Mouse (Mus musculus): ENCODE data around the gene Iqck. TPM values are rescaled to one million over a fixed set of nuclear protein-coding genes. Genes with fewer than 3 reads are reported as not detected.

Gene Iqck
- polyA plus RNA-seq, 1 experiment from 2014 or later, result 1.1 TPM

GRCm38 (mm10) chr7:118977167-118977543, 121.6 kb downstream of the Iqck start:
- ATAC-seq (ENCODE audit: low FRiP score, low TSS enrichment), result no peak

DNA sequence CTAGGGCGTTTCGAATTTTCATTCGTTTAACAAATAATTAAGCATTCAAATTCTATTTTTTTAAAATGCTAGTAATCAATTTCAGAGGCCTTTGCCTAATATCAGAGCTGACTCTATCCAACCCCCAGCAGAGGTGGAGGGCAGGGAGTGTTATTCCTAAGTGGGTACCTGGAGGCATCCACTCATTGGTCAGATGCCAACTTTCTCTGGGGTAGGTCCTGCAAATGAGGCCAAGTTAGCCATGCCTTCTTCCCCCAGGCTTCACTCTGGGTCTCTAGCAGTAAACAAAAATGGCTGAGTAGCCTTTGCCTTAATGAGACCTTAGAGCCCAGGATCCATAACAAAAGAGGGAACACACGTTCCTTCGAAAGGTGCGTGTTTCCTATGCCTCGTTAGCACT, 123.6 kb downstream of the Iqck start:
- no peak for DNase-seq (ENCODE audit: low spot score)
- TF ChIP-seq CTCF (IDR thresholded peaks at IDR 0.05; ENCODE audit: low read depth) (no peak), EP300 (optimal IDR thresholded peaks at IDR 0.05) (no peak)
- Histone ChIP-seq H3K27ac (replicated peaks) (no peak overlapping the region), H3K36me3 (ENCODE audit: control insufficient read depth, insufficient read depth, low read length) (no peaks in the 10 kb centered on the region), H3K4me1 (replicated peaks; ENCODE audit: control insufficient read depth, insufficient read depth) (no peaks in the 10 kb centered on the region), H3K4me2 (replicated peaks; ENCODE audit: low read depth) (no peak overlapping the region), H3K4me3 (ENCODE audit: low read depth, low read length) (no peak overlapping the region), H3K9me3 (ENCODE audit: control insufficient read depth, low read length) (no peaks in the 10 kb centered on the region), H3K9ac (ENCODE audit: low read length) (no peak overlapping the region), H3K27me3 (ENCODE audit: control insufficient read depth, insufficient read depth, low read length) (no peaks in the 10 kb centered on the region)
- WGBS, result 91% methylated on average over 7 of the region's 7 CpGs
- no peak for ATAC-seq (ENCODE audit: low FRiP score, low TSS enrichment)

More at GRCm38 (mm10) chr7:118977167-118977543, 121.6 kb downstream of the Iqck start:
- Histone ChIP-seq H3K4me3 (ENCODE audit: low read depth, low read length) (no peak overlapping the region), H3K36me3 (ENCODE audit: control insufficient read depth, insufficient read depth, low read length) (peaks cover 3% of the 10 kb centered on the region; the same call in 1 of the 2 replicates), H3K27ac (replicated peaks) (no peak overlapping the region), H3K9ac (ENCODE audit: low read length) (no peak overlapping the region), H3K4me1 (replicated peaks; ENCODE audit: control insufficient read depth, insufficient read depth) (no peaks in the 10 kb centered on the region), H3K27me3 (ENCODE audit: control insufficient read depth, insufficient read depth, low read length) (no peaks in the 10 kb centered on the region), H3K9me3 (ENCODE audit: control insufficient read depth, low read length) (no peaks in the 10 kb centered on the region), H3K4me2 (replicated peaks; ENCODE audit: low read depth) (no peak overlapping the region)
- WGBS, result 75% methylated on average over 10 of the region's 10 CpGs
- DNase-seq (ENCODE audit: low spot score), result no peak
- no peak for TF ChIP-seq EP300 (optimal IDR thresholded peaks at IDR 0.05)

GRCm38 (mm10) chr7:118979708-118980107, 124.2 kb downstream of the Iqck start:
- Histone ChIP-seq H3K9ac (ENCODE audit: low read length) (no peak overlapping the region), H3K27ac (replicated peaks) (no peak overlapping the region), H3K4me2 (replicated peaks; ENCODE audit: low read depth) (no peak overlapping the region), H3K9me3 (ENCODE audit: control insufficient read depth, low read length) (no peaks in the 10 kb centered on the region), H3K36me3 (ENCODE audit: control insufficient read depth, insufficient read depth, low read length) (no peaks in the 10 kb centered on the region), H3K27me3 (ENCODE audit: control insufficient read depth, insufficient read depth, low read length) (no peaks in the 10 kb centered on the region), H3K4me3 (ENCODE audit: low read depth, low read length) (no peak overlapping the region), H3K4me1 (replicated peaks; ENCODE audit: control insufficient read depth, insufficient read depth) (no peaks in the 10 kb centered on the region)
- 87% methylated on average over 9 of the region's 9 CpGs for whole genome bisulfite sequencing
- TF ChIP-seq EP300 (optimal IDR thresholded peaks at IDR 0.05) (no peak), CTCF (IDR thresholded peaks at IDR 0.05; ENCODE audit: low read depth) (no peak)
- DNase-seq (ENCODE audit: low spot score) (no peak), ATAC-seq (ENCODE audit: low FRiP score, low TSS enrichment) (no peak)

- Histone ChIP-seq H3K27ac (replicated peaks) (no peak overlapping the region), H3K9ac (ENCODE audit: low read length) (no peak overlapping the region), H3K9me3 (ENCODE audit: control insufficient read depth, low read length) (no peaks in the 10 kb centered on the region), H3K27me3 (ENCODE audit: control insufficient read depth, insufficient read depth, low read length) (no peaks in the 10 kb centered on the region), H3K4me1 (replicated peaks; ENCODE audit: control insufficient read depth, insufficient read depth) (no peaks in the 10 kb centered on the region), H3K4me3 (ENCODE audit: low read depth, low read length) (no peak overlapping the region), H3K36me3 (ENCODE audit: control insufficient read depth, insufficient read depth, low read length) (no peaks in the 10 kb centered on the region), H3K4me2 (replicated peaks; ENCODE audit: low read depth) (no peak overlapping the region)
- 33% methylated on average over 4 of the region's 4 CpGs for WGBS
- no peak for TF ChIP-seq CTCF (IDR thresholded peaks at IDR 0.05; ENCODE audit: low read depth)
- TF ChIP-seq EP300 (optimal IDR thresholded peaks at IDR 0.05), result no peak
- DNase-seq (ENCODE audit: low spot score) (no peak), ATAC-seq (ENCODE audit: low FRiP score, low TSS enrichment) (peak; percentile 40; the same call in 1 of the 2 replicates)
Measured at GRCm38 (mm10) chr7:118981346-118981745, 125.8 kb downstream of the Iqck start.

GRCm38 (mm10) chr7:118981831-118982230, 126.3 kb downstream of the Iqck start:
- WGBS, result 79% methylated on average over 5 of the region's 5 CpGs

GRCm38 (mm10) chr7:118982586-118982985, 127.0 kb downstream of the Iqck start:
- no peak; the same call in 1 of the 2 replicates for ATAC-seq (ENCODE audit: low FRiP score, low TSS enrichment)

More at GRCm38 (mm10) chr7:118981831-118982230, 126.3 kb downstream of the Iqck start:
- Histone ChIP-seq H3K27me3 (ENCODE audit: control insufficient read depth, insufficient read depth, low read length) (no peaks in the 10 kb centered on the region), H3K9ac (ENCODE audit: low read length) (no peak overlapping the region), H3K9me3 (ENCODE audit: control insufficient read depth, low read length) (no peaks in the 10 kb centered on the region), H3K4me2 (replicated peaks; ENCODE audit: low read depth) (no peak overlapping the region), H3K4me3 (ENCODE audit: low read depth, low read length) (no peak overlapping the region), H3K27ac (replicated peaks) (no peak overlapping the region), H3K4me1 (replicated peaks; ENCODE audit: control insufficient read depth, insufficient read depth) (no peaks in the 10 kb centered on the region), H3K36me3 (ENCODE audit: control insufficient read depth, insufficient read depth, low read length) (no peaks in the 10 kb centered on the region)
- no peak for DNase-seq (ENCODE audit: low spot score)
- ATAC-seq (ENCODE audit: low FRiP score, low TSS enrichment), result 0 out of 2 replicates have a peak, but pooled peaks have one; percentile 1
- TF ChIP-seq EP300 (optimal IDR thresholded peaks at IDR 0.05), result no peak
- no peak for TF ChIP-seq CTCF (IDR thresholded peaks at IDR 0.05; ENCODE audit: low read depth)

More at GRCm38 (mm10) chr7:118982586-118982985, 127.0 kb downstream of the Iqck start:
- DNase-seq (ENCODE audit: low spot score), result no peak
- H3K4me3 ChIP-seq (ENCODE audit: low read depth, low read length), result no peak overlapping the region
- no peak overlapping the region for H3K4me2 ChIP-seq (replicated peaks; ENCODE audit: low read depth)
- no peaks in the 10 kb centered on the region for H3K36me3 ChIP-seq (ENCODE audit: control insufficient read depth, insufficient read depth, low read length)
- H3K27me3 ChIP-seq (ENCODE audit: control insufficient read depth, insufficient read depth, low read length), result no peaks in the 10 kb centered on the region
- H3K9me3 ChIP-seq (ENCODE audit: control insufficient read depth, low read length), result no peaks in the 10 kb centered on the region
- WGBS, result 66% methylated on average over 4 of the region's 4 CpGs
- TF ChIP-seq EP300 (optimal IDR thresholded peaks at IDR 0.05), result no peak
- TF ChIP-seq CTCF (IDR thresholded peaks at IDR 0.05; ENCODE audit: low read depth), result no peak
- no peak overlapping the region for H3K27ac ChIP-seq (replicated peaks)
- H3K9ac ChIP-seq (ENCODE audit: low read length), result no peak overlapping the region
- H3K4me1 ChIP-seq (replicated peaks; ENCODE audit: control insufficient read depth, insufficient read depth), result no peaks in the 10 kb centered on the region

Data from stomach, postnatal 0 days (tissue).